Mouse (Mus musculus): ENCODE measurements around the gene Kif24. TPM values are rescaled to one million over a fixed set of nuclear protein-coding genes. Genes with fewer than 3 reads are reported as not detected.
"Not testable (repeated sequence)": the region's sequence is repeated elsewhere in the genome, so short reads cannot be mapped to it uniquely, and the experiment has no call there.

Kif24 gene
- total RNA-seq, 2 experiments from 2014 or later = 5.3 to 5.4 TPM

DNA sequence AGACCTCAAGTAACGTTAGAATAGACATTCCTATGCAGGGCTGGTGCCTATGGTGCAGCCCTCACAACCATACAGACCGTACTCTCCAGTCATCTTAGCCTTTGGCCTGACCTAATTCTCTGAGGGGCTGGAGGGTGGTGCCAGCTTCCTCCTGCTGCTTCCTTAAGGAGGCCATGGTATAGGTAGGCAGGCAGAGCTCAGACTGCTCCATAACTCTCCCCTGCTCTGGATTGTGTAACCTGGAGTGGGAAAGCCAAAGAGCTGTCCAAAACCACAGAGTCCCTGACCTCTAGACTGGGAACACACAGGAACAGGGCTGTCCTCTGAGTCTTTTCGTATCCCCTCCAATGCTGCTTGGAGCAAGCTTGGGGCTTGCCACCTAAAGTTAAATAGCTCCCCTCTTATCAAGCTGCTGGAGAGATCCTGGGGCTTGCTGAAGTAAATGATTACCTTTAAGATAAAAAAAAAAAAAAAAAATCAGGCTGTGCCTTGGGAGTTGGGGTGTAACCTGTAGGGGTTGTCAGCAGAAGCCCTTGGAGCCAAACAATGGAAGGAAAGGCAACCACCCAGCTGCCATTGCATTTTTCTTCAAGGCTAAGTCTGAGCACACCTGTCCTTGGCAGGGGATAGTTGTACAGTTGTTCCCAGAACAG is 28.9 kb upstream of the Kif24 start:
- DNase-seq (ENCODE audit: low spot score in 2 of 2) = no peak

- DNase-seq (ENCODE audit: low spot score in 2 of 2) = no peak
These were observed 28.3 kb upstream of the Kif24 start for GRCm38 (mm10) chr4:41492951-41493350.

DNA sequence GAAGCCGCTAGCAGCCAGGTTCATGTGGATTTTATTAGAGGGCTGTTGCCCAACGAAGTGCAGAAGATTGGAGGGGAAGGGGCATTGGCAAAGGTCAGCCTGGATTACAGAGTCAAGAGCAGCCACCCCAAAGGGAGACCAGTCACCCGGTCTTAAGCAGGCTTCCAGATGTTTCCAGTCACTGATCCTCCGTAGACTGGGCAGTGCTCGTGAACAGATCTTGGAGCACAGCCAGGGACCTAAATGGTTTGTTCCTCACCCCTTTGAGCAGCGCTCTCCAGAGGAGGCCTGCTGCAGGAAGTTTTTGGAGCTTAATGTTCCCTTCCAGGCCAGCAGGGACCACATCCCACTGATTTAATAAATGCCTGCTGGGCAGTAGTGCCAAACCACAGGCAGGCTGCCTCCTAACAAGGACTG is 16.9 kb upstream of the Kif24 start:
- peak in 1 of 2 experiments; percentile 66 for DNase-seq (ENCODE audit: low spot score in 2 of 2)

DNA sequence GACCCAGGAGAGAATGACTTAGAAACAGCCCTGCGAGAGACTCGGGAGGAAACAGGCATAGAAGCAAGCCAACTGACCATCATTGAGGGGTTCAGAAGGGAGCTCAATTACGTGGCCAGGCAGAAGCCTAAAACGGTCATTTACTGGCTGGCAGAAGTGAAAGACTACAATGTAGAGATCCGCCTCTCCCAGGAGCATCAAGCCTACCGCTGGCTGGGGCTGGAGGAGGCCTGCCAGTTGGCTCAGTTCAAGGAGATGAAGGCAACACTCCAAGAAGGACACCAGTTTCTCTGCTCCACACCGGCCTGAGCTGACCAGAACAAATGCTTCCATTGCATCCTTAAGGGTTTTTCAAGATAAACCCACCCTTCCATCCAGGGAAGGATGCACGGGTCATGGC is 15.6 kb upstream of the Kif24 start:
- DNase-seq (ENCODE audit: low spot score in 2 of 2) = peak in 1 of 2 experiments; percentile 62

- DNase-seq (ENCODE audit: low spot score in 2 of 2) = peak in 1 of 2 experiments; percentile 32
These were observed 14.7 kb upstream of the Kif24 start for GRCm38 (mm10) chr4:41479456-41479804.

- DNase-seq (ENCODE audit: low spot score in 2 of 2) = no peak
These were observed 14.2 kb upstream of the Kif24 start for GRCm38 (mm10) chr4:41478751-41479455.

GRCm38 (mm10) chr4:41477648-41478160 is 13.0 kb upstream of the Kif24 start:
- no peak for DNase-seq (ENCODE audit: low spot score in 2 of 2)

DNA sequence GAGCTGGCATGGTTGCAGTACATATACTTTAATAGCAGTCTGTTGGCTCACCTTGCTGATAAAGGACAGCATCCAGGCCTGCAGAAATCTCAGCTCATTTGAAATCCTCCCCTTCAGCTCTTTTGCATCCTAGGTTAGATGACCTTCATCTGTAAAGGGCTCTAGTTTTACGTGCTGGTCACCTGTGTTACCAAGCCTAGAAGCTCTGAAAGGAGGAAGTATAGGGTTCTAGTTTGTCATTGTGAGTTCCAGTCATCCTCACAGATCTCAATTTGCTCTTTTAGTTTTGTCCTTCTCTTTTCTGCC is 6.7 kb upstream of the Kif24 start:
- DNase-seq (ENCODE audit: low spot score in 2 of 2) = no peak

- no peak for DNase-seq (ENCODE audit: low spot score in 2 of 2)
These were observed 6.1 kb upstream of the Kif24 start for GRCm38 (mm10) chr4:41470684-41471383.

- DNase-seq (ENCODE audit: low spot score in 2 of 2) = no peak
These were observed 5.5 kb upstream of the Kif24 start for GRCm38 (mm10) chr4:41470051-41470683.

DNA sequence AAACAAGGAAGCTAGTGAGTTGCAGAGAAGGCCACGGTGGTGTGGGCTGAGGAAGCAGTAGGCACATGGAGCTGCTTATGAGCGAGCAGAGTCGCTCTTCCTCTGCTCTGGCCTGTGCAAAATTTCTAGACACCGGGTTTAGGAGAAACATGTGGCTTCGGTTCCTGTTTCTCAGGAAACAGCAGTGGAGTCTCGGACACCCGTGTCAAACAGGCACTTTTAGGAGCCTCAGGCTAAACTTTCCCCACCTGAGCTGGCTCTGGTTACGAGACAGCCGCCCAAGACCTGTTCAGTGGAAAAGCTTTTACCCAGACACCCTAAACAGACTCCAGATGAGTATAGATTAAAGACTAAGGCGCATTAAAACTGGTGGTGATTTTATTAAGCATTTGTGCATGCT is 4.5 kb upstream of the Kif24 start:
- DNase-seq (ENCODE audit: low spot score in 2 of 2) = no peak

- DNase-seq (ENCODE audit: low spot score in 2 of 2) = peak; percentile 37 to 57
These were observed 3.9 kb upstream of the Kif24 start for GRCm38 (mm10) chr4:41468396-41469080.

DNA sequence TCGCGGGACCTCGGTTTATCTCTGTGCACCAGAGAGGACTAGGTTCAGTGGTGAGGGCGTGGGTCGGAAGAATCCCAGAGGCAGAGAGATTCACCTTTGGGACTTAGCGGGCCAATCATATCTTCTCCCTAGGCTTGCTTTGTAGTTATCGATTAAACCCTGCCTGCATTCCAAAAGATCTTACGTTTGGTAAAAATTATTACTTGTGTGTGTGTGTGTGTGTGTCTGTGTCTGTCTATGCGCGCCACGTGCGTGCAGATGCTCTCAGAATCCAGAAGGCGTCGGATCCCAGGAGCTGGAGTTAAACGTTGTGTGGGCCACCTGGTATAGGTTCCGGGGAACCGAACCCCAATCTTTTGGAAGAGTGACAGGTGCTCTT is 589 bp upstream of the Kif24 start:
- DNase-seq (ENCODE audit: low spot score in 2 of 2) = no peak

DNA sequence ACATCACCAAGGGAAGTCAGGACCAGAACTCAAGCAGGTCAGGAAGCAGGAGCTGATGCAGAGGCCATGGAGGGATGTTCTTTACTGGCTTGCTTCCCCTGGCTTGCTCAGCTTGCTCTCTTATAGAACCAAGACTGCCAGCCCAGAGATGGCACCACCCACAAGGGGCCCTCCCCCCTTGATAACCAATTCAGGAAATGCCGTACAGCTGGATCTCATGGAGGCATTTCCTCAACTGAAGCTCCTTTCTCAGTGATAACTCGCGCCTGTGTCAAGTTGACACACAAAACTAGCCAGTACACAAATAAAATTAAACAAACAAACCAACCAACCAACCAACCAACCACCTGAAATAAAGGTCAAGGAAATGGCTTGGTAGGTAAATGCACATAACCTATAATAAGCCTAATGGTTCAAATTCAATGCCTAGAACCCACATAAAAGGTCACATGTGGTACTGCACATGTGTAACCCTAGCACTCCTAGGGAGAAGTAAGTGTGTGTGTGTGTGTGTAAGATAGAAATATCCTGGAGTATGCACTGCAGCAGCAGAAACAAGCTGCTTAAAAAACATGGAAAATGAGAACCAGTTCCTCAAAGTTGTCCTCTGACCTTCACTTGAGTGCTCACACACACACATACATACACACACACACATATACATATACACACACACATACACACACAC is 1.5 kb downstream of the Kif24 start:
- not testable (repeated sequence) for DNase-seq (ENCODE audit: low spot score in 2 of 2)

DNA sequence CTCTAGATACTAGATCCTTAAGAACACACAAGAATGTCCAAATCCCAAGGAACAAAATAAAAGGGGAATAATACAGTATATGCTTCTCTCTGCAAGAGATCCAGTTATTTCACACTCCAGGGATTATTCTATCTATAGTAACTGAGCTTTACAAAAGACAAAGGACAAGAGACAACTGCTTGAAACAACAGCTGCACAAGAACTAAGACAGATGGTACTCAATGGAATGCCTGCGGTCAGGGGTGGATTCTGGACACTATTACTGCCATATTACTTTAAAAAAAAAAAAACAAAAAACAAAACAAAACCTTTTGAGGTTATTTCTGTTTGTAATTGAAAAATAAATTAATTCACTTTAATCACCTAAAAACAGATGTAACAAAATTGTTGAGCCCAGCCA is 4.0 kb downstream of the Kif24 start:
- DNase-seq (ENCODE audit: low spot score in 2 of 2) = no peak

GRCm38 (mm10) chr4:41447595-41447994 is 17.1 kb downstream of the Kif24 start:
- no peak for DNase-seq (ENCODE audit: low spot score in 2 of 2)

DNA sequence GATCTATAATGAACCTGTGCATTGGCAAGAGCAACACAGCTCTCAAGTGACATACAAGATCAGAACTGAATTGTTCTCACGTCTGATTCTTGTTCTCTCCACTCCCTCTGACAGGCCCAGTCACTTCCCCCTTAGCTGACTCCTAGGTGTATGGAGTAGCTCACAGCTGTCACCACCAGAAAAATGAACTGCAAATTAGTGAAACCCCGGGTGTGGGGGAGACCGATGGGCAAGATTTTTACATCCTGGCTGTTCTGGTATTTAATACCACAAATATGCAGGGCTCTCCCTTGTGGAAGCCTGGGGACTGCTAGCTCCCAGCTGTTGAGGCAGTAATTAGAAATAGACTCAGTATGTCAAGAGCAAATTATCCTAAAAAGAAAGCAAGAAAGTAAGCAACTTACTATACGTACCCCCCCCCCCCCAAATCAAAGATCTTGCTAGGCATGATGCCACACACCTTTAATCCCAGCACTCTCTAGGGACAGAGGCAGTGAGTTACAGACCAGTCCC is 21.8 kb downstream of the Kif24 start:
- DNase-seq (ENCODE audit: low spot score in 2 of 2) = no peak

DNA sequence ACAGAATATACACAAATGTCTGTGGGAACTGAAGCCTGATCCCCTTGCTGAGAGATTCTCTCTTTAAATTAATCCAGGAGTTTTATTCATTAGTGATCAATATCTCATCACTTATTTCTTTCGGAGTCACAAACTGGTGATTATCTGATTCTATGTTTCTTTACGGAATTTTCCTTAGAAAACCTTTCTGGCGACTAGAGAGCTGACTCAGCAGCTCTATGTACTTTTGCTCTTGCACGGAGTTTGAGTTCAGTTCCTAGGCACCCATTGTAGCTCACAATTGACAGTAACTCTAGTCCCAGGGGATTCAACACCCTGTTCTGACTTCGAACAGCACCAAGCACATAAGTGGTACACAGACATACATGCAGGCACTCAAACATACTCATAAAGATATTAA is 25.8 kb downstream of the Kif24 start:
- DNase-seq (ENCODE audit: low spot score in 2 of 2) = no peak

DNA sequence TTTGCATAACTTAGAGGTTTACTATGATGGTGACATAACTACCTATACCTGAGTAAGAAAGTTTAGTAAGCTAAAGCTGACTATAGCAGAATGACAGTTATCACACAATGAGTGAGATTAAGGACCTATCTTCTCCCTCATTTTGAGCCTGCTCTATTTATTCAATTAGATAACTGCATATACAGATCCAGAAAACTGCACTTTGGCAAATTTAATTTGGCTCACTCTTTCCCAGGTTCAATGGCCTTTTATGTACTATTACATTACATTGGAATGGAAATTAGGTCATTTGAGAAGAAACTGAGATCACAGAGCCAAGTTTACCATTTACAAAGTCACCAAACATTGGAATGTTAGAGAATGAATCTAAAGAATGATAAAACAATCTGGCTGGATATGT is 47.7 kb downstream of the Kif24 start:
- DNase-seq (ENCODE audit: low spot score in 2 of 2) = no peak

GRCm38 (mm10) chr4:41409341-41409740 is 55.3 kb downstream of the Kif24 start:
- no peak for DNase-seq (ENCODE audit: low spot score in 2 of 2)

GRCm38 (mm10) chr4:41407353-41407752 is 57.3 kb downstream of the Kif24 start:
- DNase-seq (ENCODE audit: low spot score in 2 of 2) = no peak

Measured in gastrocnemius, postnatal 4 days (tissue).